Mouse (Mus musculus): ENCODE measurements at regions not wholly inside any gene's neighbourhood (a gene's known extent, or its start where the extent isn't known, plus 50 kb on each side); places are given as distances from the start of the nearest gene placed in this dataset.

- no peak for DNase-seq
These were observed 206.1 kb upstream of the Klf14 start for GRCm38 (mm10) chr6:31165011-31165410.

- no peak for DNase-seq
These were observed 207.5 kb upstream of the Klf14 start for GRCm38 (mm10) chr6:31166347-31166746.

GRCm38 (mm10) chr6:31167732-31168131, 208.9 kb upstream of the Klf14 start:
- DNase-seq: no peak

GRCm38 (mm10) chr6:31168730-31169129, 209.9 kb upstream of the Klf14 start:
- DNase-seq: no peak

GRCm38 (mm10) chr6:31169343-31169742, 210.5 kb upstream of the Klf14 start:
- peak; percentile 51 to 52 for DNase-seq

- DNase-seq: no peak
These were observed 211.2 kb upstream of the Klf14 start for GRCm38 (mm10) chr6:31169868-31170600.

- no peak for DNase-seq
These were observed 213.1 kb upstream of the Klf14 start for GRCm38 (mm10) chr6:31171831-31172569.

GRCm38 (mm10) chr6:31175769-31176168, 216.9 kb upstream of the Klf14 start:
- no peak for DNase-seq

GRCm38 (mm10) chr6:31176368-31176767, 217.5 kb upstream of the Klf14 start:
- peak in 1 of 2 experiments; percentile 48 for DNase-seq

GRCm38 (mm10) chr6:31176831-31177230, 218.0 kb upstream of the Klf14 start:
- DNase-seq: no peak

GRCm38 (mm10) chr6:31178201-31178880, 219.5 kb upstream of the Klf14 start:
- peak in 1 of 2 experiments; percentile 64 for DNase-seq

GRCm38 (mm10) chr6:31182284-31182683, 216.3 kb upstream of the Mkln1 start:
- no peak for DNase-seq

GRCm38 (mm10) chr6:31183127-31183526, 215.4 kb upstream of the Mkln1 start:
- no peak for DNase-seq

GRCm38 (mm10) chr6:31184554-31184953, 214.0 kb upstream of the Mkln1 start:
- DNase-seq: peak in 1 of 2 experiments; percentile 46

- peak in 1 of 2 experiments; percentile 45 for DNase-seq
These were observed 213.4 kb upstream of the Mkln1 start for GRCm38 (mm10) chr6:31185151-31185550.

GRCm38 (mm10) chr6:31188066-31188465, 210.5 kb upstream of the Mkln1 start:
- no peak for DNase-seq

- no peak for DNase-seq
These were observed 209.5 kb upstream of the Mkln1 start for GRCm38 (mm10) chr6:31189060-31189459.

- no peak for DNase-seq
These were observed 208.5 kb upstream of the Mkln1 start for GRCm38 (mm10) chr6:31190070-31190469.

GRCm38 (mm10) chr6:31190628-31191373, 207.7 kb upstream of the Mkln1 start:
- DNase-seq: no peak

- no peak for DNase-seq
These were observed 207.0 kb upstream of the Mkln1 start for GRCm38 (mm10) chr6:31191577-31191976.

- no peak for DNase-seq
These were observed 206.3 kb upstream of the Mkln1 start for GRCm38 (mm10) chr6:31192197-31192596.

- DNase-seq: no peak
These were observed 205.3 kb upstream of the Mkln1 start for GRCm38 (mm10) chr6:31193202-31193601.

All from heart, adult 18-20 months (tissue).